Mouse (Mus musculus): ENCODE results near the gene Inip. TPM values are rescaled to one million over a fixed set of nuclear protein-coding genes. Genes with fewer than 3 reads are reported as not detected.

Gene Inip
- polyA plus RNA-seq, 1 experiment from 2014 or later: 103 TPM

DNA sequence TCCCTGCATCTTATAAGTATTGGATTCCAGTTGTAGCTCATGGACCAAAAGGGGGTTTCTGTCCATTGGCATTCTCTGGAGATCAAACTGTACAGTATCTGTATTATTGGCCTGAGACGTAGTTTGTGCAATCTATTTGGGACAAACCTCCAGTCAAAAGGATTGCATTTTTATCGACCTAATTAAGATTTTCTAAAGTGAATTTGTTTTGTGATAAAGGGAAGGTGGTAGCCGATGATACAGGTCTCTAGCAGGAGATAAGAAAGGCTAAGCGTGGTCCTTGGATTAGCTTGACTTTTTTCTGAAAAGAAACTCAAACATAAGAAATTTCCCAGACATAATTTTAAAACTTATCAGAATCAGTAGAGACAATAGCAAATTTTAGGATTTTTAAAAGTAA, 75.8 kb downstream of the Inip start:
- no peak for DNase-seq (ENCODE audit: low spot score)
- H3K4me1 ChIP-seq (ENCODE audit: control insufficient read depth, insufficient read depth, low read length): no peaks in the 10 kb centered on the region
- H3K27me3 ChIP-seq (ENCODE audit: control insufficient read depth, insufficient read depth, low read length): no peaks in the 10 kb centered on the region
- 85% methylated on average over 4 of the region's 4 CpGs for WGBS
- H3K4me3 ChIP-seq (ENCODE audit: low read depth, low read length): no peak overlapping the region
- no peak overlapping the region for H3K4me2 ChIP-seq (ENCODE audit: low read depth, low read length)
- H3K9ac ChIP-seq (replicated peaks; ENCODE audit: low read length): no peak overlapping the region
- ATAC-seq (replicated peaks; ENCODE audit: insufficient number of reproducible peaks, low FRiP score, low TSS enrichment, low read depth): no peak
- H3K36me3 ChIP-seq (replicated peaks; ENCODE audit: control insufficient read depth, insufficient read depth, low read depth, low read length): no peaks in the 10 kb centered on the region
- H3K9me3 ChIP-seq (replicated peaks; ENCODE audit: control insufficient read depth, low read length): no peaks in the 10 kb centered on the region
- no peak overlapping the region for H3K27ac ChIP-seq (replicated peaks; ENCODE audit: low read depth, low read length)

DNA sequence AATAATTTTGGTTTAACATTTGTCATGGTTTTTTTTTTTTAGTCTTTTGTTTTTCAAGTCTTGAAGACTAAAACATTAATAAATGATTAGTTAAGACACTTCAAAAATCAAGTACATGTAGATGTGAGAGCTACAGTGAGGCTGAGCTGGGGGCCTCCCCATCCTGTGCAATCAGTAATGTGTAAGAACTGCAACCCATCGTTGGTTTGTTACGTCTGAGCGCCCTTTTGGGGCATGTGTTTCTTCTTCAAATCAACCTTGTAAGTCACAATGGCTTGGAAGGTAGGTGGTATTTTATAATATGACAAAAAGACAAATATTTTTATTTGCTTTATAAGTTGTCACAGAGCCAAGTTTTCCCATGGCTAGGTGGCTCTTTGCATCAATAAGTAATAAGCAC, 79.6 kb downstream of the Inip start:
- Histone ChIP-seq H3K4me1 (ENCODE audit: control insufficient read depth, insufficient read depth, low read length) (no peaks in the 10 kb centered on the region; the same call in 1 of the 2 replicates), H3K9ac (replicated peaks; ENCODE audit: low read length) (no peak overlapping the region), H3K27ac (replicated peaks; ENCODE audit: low read depth, low read length) (no peak overlapping the region), H3K9me3 (replicated peaks; ENCODE audit: control insufficient read depth, low read length) (no peaks in the 10 kb centered on the region), H3K4me2 (ENCODE audit: low read depth, low read length) (no peak overlapping the region), H3K36me3 (replicated peaks; ENCODE audit: control insufficient read depth, insufficient read depth, low read depth, low read length) (no peaks in the 10 kb centered on the region), H3K4me3 (ENCODE audit: low read depth, low read length) (no peak overlapping the region), H3K27me3 (ENCODE audit: control insufficient read depth, insufficient read depth, low read length) (no peaks in the 10 kb centered on the region)
- ATAC-seq (replicated peaks; ENCODE audit: insufficient number of reproducible peaks, low FRiP score, low TSS enrichment, low read depth) (no peak), DNase-seq (ENCODE audit: low spot score) (no peak)
- WGBS: 86% methylated on average over 3 of the region's 3 CpGs

Other genes starting within 250 kb of the Inip start
- 29.9 and 32.2 TPM in 2 replicates for gene Hsdl2, start 220.0 kb downstream of the Inip start, polyA plus RNA-seq (2014; fragmentation: Nextera tagmentation; extraction: Ambion mirVana)
- 30.5 and 35.6 TPM in 2 replicates for gene E130308A19Rik, start 175.4 kb downstream of the Inip start, polyA plus RNA-seq (2014; fragmentation: Nextera tagmentation; extraction: Ambion mirVana)
- 7.1 and 9.5 TPM in 2 replicates for gene Snx30, start 4.3 kb upstream of the Inip start, polyA plus RNA-seq (2014; fragmentation: Nextera tagmentation; extraction: Ambion mirVana)
- gene Slc46a2, start 113.5 kb upstream of the Inip start, polyA plus RNA-seq (2014; fragmentation: Nextera tagmentation; extraction: Ambion mirVana): not detected in 2 replicates
- gene Mup4, start 159.1 kb upstream of the Inip start, polyA plus RNA-seq (2014; fragmentation: Nextera tagmentation; extraction: Ambion mirVana): not detected in 2 replicates
- not detected in 2 replicates for gene Mup6, start 162.7 kb upstream of the Inip start, polyA plus RNA-seq (2014; fragmentation: Nextera tagmentation; extraction: Ambion mirVana)

Measured in embryonic facial prominence, embryonic 11.5 days (tissue).